Mouse (Mus musculus): Measurements from ENCODE around the gene Tmc2. TPM values are rescaled to one million over a fixed set of nuclear protein-coding genes. Genes with fewer than 3 reads are reported as not detected.

Gene Tmc2
- not detected in 2 replicates for total RNA-seq (2014; rRNA removed)
- not detected in 2 replicates for polyA plus RNA-seq (2015; fragmentation: Nextera tagmentation; extraction: Ambion mirVana)

GRCm38 (mm10) chr2:130194894-130195293 lies at the start of gene Tmc2:
Tmc2 (plus strand) TSS chr2:130195194.
- WGBS, result 93% methylated on average over 16 of the region's 16 CpGs
- Histone ChIP-seq H3K4me1 (ENCODE audit: insufficient read depth, low read length) (no peaks in the 10 kb centered on the region), H3K27me3 (ENCODE audit: insufficient read depth, low read length) (no peaks in the 10 kb centered on the region), H3K4me3 (ENCODE audit: low read depth, low read length) (no peak within 1 kb of the TSS), H3K9ac (replicated peaks; ENCODE audit: low read length, poor library complexity, severe bottlenecking) (no peak within 1 kb of the TSS), H3K27ac (ENCODE audit: low read depth, low read length) (no peak within 1 kb of the TSS), H3K9me3 (ENCODE audit: low read length) (0 out of 2 replicates have a peak, but pooled peaks cover 2% of the 10 kb centered on the region), H3K4me2 (ENCODE audit: low read depth, low read length, poor library complexity, severe bottlenecking) (no peak within 1 kb of the TSS), H3K36me3 (ENCODE audit: insufficient read depth, low read length) (no peaks in the 10 kb centered on the region)
- TF ChIP-seq CTCF (IDR thresholded peaks at IDR 0.05), result no peak
- DNase-seq (ENCODE audit: low spot score) (no peak), ATAC-seq (ENCODE audit: low FRiP score) (no peak)

GRCm38 (mm10) chr2:130146089-130146668 lies 48.8 kb upstream of the Tmc2 start:
- no peak overlapping the region for H3K27ac ChIP-seq (ENCODE audit: low read depth, low read length)
- no peak for ATAC-seq (ENCODE audit: low FRiP score)
- no peak overlapping the region for H3K9ac ChIP-seq (replicated peaks; ENCODE audit: low read length, poor library complexity, severe bottlenecking)
- no peak overlapping the region for H3K4me3 ChIP-seq (ENCODE audit: low read depth, low read length)
- TF ChIP-seq CTCF (IDR thresholded peaks at IDR 0.05), result no peak
- DNase-seq (ENCODE audit: low spot score), result no peak
- no peaks in the 10 kb centered on the region for H3K36me3 ChIP-seq (ENCODE audit: insufficient read depth, low read length)
- 56% methylated on average over 5 of the region's 5 CpGs for WGBS
- no peaks in the 10 kb centered on the region for H3K9me3 ChIP-seq (ENCODE audit: low read length)
- H3K27me3 ChIP-seq (ENCODE audit: insufficient read depth, low read length), result no peaks in the 10 kb centered on the region
- no peaks in the 10 kb centered on the region for H3K4me1 ChIP-seq (ENCODE audit: insufficient read depth, low read length)
- H3K4me2 ChIP-seq (ENCODE audit: low read depth, low read length, poor library complexity, severe bottlenecking), result no peak overlapping the region

GRCm38 (mm10) chr2:130155171-130155570 lies 39.8 kb upstream of the Tmc2 start:
- H3K4me1 ChIP-seq (ENCODE audit: insufficient read depth, low read length), result no peaks in the 10 kb centered on the region; the same call in 1 of the 2 replicates
- DNase-seq (ENCODE audit: low spot score) (no peak), ATAC-seq (ENCODE audit: low FRiP score) (no peak)
- 65% methylated on average over 3 of the region's 3 CpGs for WGBS
- H3K27ac ChIP-seq (ENCODE audit: low read depth, low read length), result no peak overlapping the region
- H3K27me3 ChIP-seq (ENCODE audit: insufficient read depth, low read length), result no peaks in the 10 kb centered on the region
- H3K36me3 ChIP-seq (ENCODE audit: insufficient read depth, low read length), result no peaks in the 10 kb centered on the region
- TF ChIP-seq CTCF (IDR thresholded peaks at IDR 0.05), result no peak
- no peaks in the 10 kb centered on the region for H3K9me3 ChIP-seq (ENCODE audit: low read length)
- no peak overlapping the region for H3K4me3 ChIP-seq (ENCODE audit: low read depth, low read length)
- no peak overlapping the region for H3K4me2 ChIP-seq (ENCODE audit: low read depth, low read length, poor library complexity, severe bottlenecking)
- H3K9ac ChIP-seq (replicated peaks; ENCODE audit: low read length, poor library complexity, severe bottlenecking), result no peak overlapping the region

GRCm38 (mm10) chr2:130155851-130156250 lies 39.1 kb upstream of the Tmc2 start:
- H3K36me3 ChIP-seq (ENCODE audit: insufficient read depth, low read length), result no peaks in the 10 kb centered on the region
- no peak for TF ChIP-seq CTCF (IDR thresholded peaks at IDR 0.05)

GRCm38 (mm10) chr2:130157231-130158087 lies 37.5 kb upstream of the Tmc2 start:
- Histone ChIP-seq H3K9ac (replicated peaks; ENCODE audit: low read length, poor library complexity, severe bottlenecking) (no peak overlapping the region), H3K27ac (ENCODE audit: low read depth, low read length) (peak overlapping the region; percentile 32), H3K4me1 (ENCODE audit: insufficient read depth, low read length) (no peaks in the 10 kb centered on the region; the same call in 1 of the 2 replicates), H3K9me3 (ENCODE audit: low read length) (no peaks in the 10 kb centered on the region), H3K27me3 (ENCODE audit: insufficient read depth, low read length) (no peaks in the 10 kb centered on the region), H3K4me3 (ENCODE audit: low read depth, low read length) (no peak overlapping the region), H3K36me3 (ENCODE audit: insufficient read depth, low read length) (no peaks in the 10 kb centered on the region), H3K4me2 (ENCODE audit: low read depth, low read length, poor library complexity, severe bottlenecking) (no peak overlapping the region)
- DNase-seq (ENCODE audit: low spot score), result no peak
- TF ChIP-seq CTCF (IDR thresholded peaks at IDR 0.05), result no peak
- 47% methylated on average over 14 of the region's 14 CpGs for WGBS
- no peak for ATAC-seq (ENCODE audit: low FRiP score)

More at GRCm38 (mm10) chr2:130155851-130156250, 39.1 kb upstream of the Tmc2 start:
- H3K4me2 ChIP-seq (ENCODE audit: low read depth, low read length, poor library complexity, severe bottlenecking), result no peak overlapping the region
- no peak overlapping the region for H3K4me3 ChIP-seq (ENCODE audit: low read depth, low read length)
- H3K27me3 ChIP-seq (ENCODE audit: insufficient read depth, low read length), result no peaks in the 10 kb centered on the region
- no peak for ATAC-seq (ENCODE audit: low FRiP score)
- DNase-seq (ENCODE audit: low spot score), result no peak
- H3K9me3 ChIP-seq (ENCODE audit: low read length), result no peaks in the 10 kb centered on the region
- no peaks in the 10 kb centered on the region; the same call in 1 of the 2 replicates for H3K4me1 ChIP-seq (ENCODE audit: insufficient read depth, low read length)
- no peak overlapping the region for H3K9ac ChIP-seq (replicated peaks; ENCODE audit: low read length, poor library complexity, severe bottlenecking)
- no peak overlapping the region for H3K27ac ChIP-seq (ENCODE audit: low read depth, low read length)

- TF ChIP-seq CTCF (IDR thresholded peaks at IDR 0.05), result no peak
- H3K27ac ChIP-seq (ENCODE audit: low read depth, low read length), result peak overlapping the region; percentile 32
- 39% methylated on average over 4 of the region's 4 CpGs for WGBS
- H3K4me1 ChIP-seq (ENCODE audit: insufficient read depth, low read length), result no peaks in the 10 kb centered on the region; the same call in 1 of the 2 replicates
- ATAC-seq (ENCODE audit: low FRiP score) (no peak), DNase-seq (ENCODE audit: low spot score) (peak; percentile 12)
- H3K9me3 ChIP-seq (ENCODE audit: low read length), result no peaks in the 10 kb centered on the region
- H3K27me3 ChIP-seq (ENCODE audit: insufficient read depth, low read length), result no peaks in the 10 kb centered on the region
- no peaks in the 10 kb centered on the region for H3K36me3 ChIP-seq (ENCODE audit: insufficient read depth, low read length)
- H3K4me3 ChIP-seq (ENCODE audit: low read depth, low read length), result no peak overlapping the region
- no peak overlapping the region for H3K9ac ChIP-seq (replicated peaks; ENCODE audit: low read length, poor library complexity, severe bottlenecking)
- no peak overlapping the region for H3K4me2 ChIP-seq (ENCODE audit: low read depth, low read length, poor library complexity, severe bottlenecking)
Observed at GRCm38 (mm10) chr2:130158088-130158437, 36.9 kb upstream of the Tmc2 start.

Measured in midbrain, postnatal 0 days (tissue).